Mouse (Mus musculus): ENCODE results near the gene 2610528J11Rik. TPM values are rescaled to one million over a fixed set of nuclear protein-coding genes. Genes with fewer than 3 reads are reported as not detected.

Gene 2610528J11Rik
- 104 and 125 TPM in 2 replicates for polyA plus RNA-seq (2012; rRNA removed)

GRCm38 (mm10) chr4:118526408-118527334, at the start of gene 2610528J11Rik:
2610528J11Rik (plus strand) TSS chr4:118526999.

GRCm38 (mm10) chr4:118489717-118490132, 37.1 kb upstream of the 2610528J11Rik start, which contains the start of gene Tie1:
Tie1 (minus strand) TSS chr4:118490061.

GRCm38 (mm10) chr4:118543592-118544260, 16.9 kb downstream of the 2610528J11Rik start, which contains the start of gene Tmem125:
Tmem125 (minus strand) TSS chr4:118544044.

Other genes starting within 250 kb of the 2610528J11Rik start
- gene Ptprf, start 235.6 kb upstream of the 2610528J11Rik start, polyA plus RNA-seq (2012; rRNA removed), result 207 and 212 TPM in 2 replicates
- gene Szt2, start 117.7 kb upstream of the 2610528J11Rik start, polyA plus RNA-seq (2012; rRNA removed), result 31.2 and 35.3 TPM in 2 replicates
- gene Med8, start 117.7 kb upstream of the 2610528J11Rik start, polyA plus RNA-seq (2012; rRNA removed), result 20.8 and 22.0 TPM in 2 replicates
- 176 and 229 TPM in 2 replicates for gene Elovl1, start 98.9 kb upstream of the 2610528J11Rik start, polyA plus RNA-seq (2012; rRNA removed)
- gene Cdc20, start 89.6 kb upstream of the 2610528J11Rik start, polyA plus RNA-seq (2012; rRNA removed), result 35.4 and 43.2 TPM in 2 replicates
- 0.05 and 0.08 TPM in 2 replicates for gene Mpl, start 69.5 kb upstream of the 2610528J11Rik start, polyA plus RNA-seq (2012; rRNA removed)
- 20.3 and 24.4 TPM in 2 replicates for gene Tie1, start 36.9 kb upstream of the 2610528J11Rik start, polyA plus RNA-seq (2012; rRNA removed)
- 35.4 and 47.7 TPM in 2 replicates for gene Tmem125, start 17.0 kb downstream of the 2610528J11Rik start, polyA plus RNA-seq (2012; rRNA removed)
- gene Cfap57, start 93.8 kb downstream of the 2610528J11Rik start, polyA plus RNA-seq (2012; rRNA removed), result not detected in 2 replicates
- gene Ebna1bp2, start 93.8 kb downstream of the 2610528J11Rik start, polyA plus RNA-seq (2012; rRNA removed), result 22.2 and 22.7 TPM in 2 replicates
- gene Olfr62, start 132.0 kb downstream of the 2610528J11Rik start, polyA plus RNA-seq (2012; rRNA removed), result not detected in 2 replicates
- not detected in 2 replicates for gene Olfr1342, start 165.8 kb downstream of the 2610528J11Rik start, polyA plus RNA-seq (2012; rRNA removed)
- gene Olfr1341, start 176.5 kb downstream of the 2610528J11Rik start, polyA plus RNA-seq (2012; rRNA removed), result not detected in 2 replicates
- not detected in 2 replicates for gene Olfr1340, start 193.1 kb downstream of the 2610528J11Rik start, polyA plus RNA-seq (2012; rRNA removed)
- not detected in 2 replicates for gene Olfr1339, start 205.2 kb downstream of the 2610528J11Rik start, polyA plus RNA-seq (2012; rRNA removed)
- gene Olfr1338, start 231.7 kb downstream of the 2610528J11Rik start, polyA plus RNA-seq (2012; rRNA removed), result not detected in 2 replicates